Mouse (Mus musculus) cerebellum, adult 2 months (tissue): Measurements from ENCODE around the gene Itgb6. TPM values are rescaled to one million over a fixed set of nuclear protein-coding genes. Genes with fewer than 3 reads are reported as not detected.

Experiments used
- DNase-seq, 2 experiments: peaks; one replicate each; pipeline ENCODE4 v3.0.0; 2021
- H3K27ac ChIP-seq: fragments of 200-500 bp; 2 replicates; pipeline ENCODE4 v1.5.1; 2012; ENCODE audit warnings: low read length, control low read depth, inconsistent platforms; ENCODE audit not compliant: insufficient read depth
- H3K27me3 ChIP-seq: fragments of 200-500 bp; 2 replicates; pipeline ENCODE4 v1.6.1; 2012; ENCODE audit warnings: inconsistent platforms, mild to moderate bottlenecking, low read length, moderate library complexity; ENCODE audit not compliant: control insufficient read depth, insufficient read depth
- H3K4me1 ChIP-seq: fragments of 200-500 bp; 2 replicates; pipeline ENCODE4 v1.6.1; 2011; ENCODE audit warnings: low read length; ENCODE audit not compliant: control insufficient read depth, insufficient read depth
- H3K4me3 ChIP-seq: fragments of 200-500 bp; replicated peaks from 2 replicates; pipeline ENCODE3; 2011; ENCODE audit warnings: mild to moderate bottlenecking, low read depth, low read length, control low read depth; ENCODE audit not compliant: insufficient read depth
- CTCF ChIP-seq: fragments of 200-500 bp; IDR thresholded peaks from 2 replicates; pipeline ENCODE4 v1.5.1; 2011; ENCODE audit warnings: low read depth, mild to moderate bottlenecking, control low read depth, low read length, moderate library complexity, borderline replicate concordance; ENCODE audit not compliant: insufficient read depth
- POLR2A ChIP-seq: fragments of 200-500 bp; IDR thresholded peaks from 2 replicates; pipeline ENCODE4 v1.6.1; 2011; ENCODE audit warnings: low read length, control low read depth, borderline replicate concordance; ENCODE audit not compliant: insufficient read depth
- WGBS: fragments of 180-500 bp; shearing (Covaris S2); methylation state at CpG from one replicate; pipeline ENCODE4 v1.1.7; 2018; 5-methylcytosine and 5-hydroxymethylcytosine counted together
- polyA plus RNA-seq: library from polyadenylated mRNA; depleted of rRNA; stranded (reverse); fragments of >200 nt; gene quantifications from 2 replicates; pipeline ENCODE4 v1.2.3, GENCODE M21; 2012

Gene Itgb6
- polyA plus RNA-seq, 1 experiment, result 0.28 TPM

DNA sequence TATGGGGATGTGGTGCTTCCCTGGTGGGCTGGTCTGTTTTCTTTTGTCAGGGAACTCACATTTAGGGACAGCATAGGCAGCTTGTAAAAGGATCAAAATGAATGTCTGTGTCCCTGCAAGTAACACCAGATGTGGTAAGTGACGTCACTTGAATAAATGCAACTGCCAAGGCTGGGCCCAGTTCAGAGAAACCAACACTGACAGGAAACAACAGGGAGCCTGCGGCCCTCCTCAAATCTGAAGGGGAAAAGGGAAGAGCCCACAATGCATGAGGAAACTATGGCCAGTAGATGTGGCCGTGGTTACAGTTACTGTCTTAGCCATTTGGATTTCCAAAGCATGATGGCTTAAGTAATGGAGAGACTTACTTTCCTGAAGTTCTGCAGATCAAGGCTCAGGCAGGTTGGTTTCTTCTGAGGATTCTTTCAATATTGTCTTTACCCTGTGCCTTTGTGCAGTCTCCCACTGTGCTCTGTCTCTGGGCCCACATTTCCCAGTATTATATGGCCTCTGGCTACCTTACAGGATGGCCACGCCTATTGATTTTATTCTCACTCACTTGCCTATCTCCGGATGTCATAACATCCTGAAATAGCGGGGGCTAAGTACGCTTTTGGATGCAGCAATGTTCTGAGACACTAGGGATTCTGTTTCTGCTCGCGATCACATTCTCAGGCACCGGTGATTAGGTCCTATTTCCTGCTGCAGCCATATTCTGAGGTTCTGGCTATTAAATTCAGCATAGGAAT, 17.1 kb upstream of the Itgb6 start:
- DNase-seq, result no peak
- no peak for TF ChIP-seq POLR2A
- TF ChIP-seq CTCF, result no peak
- Histone ChIP-seq H3K27ac (no peak overlapping the region), H3K4me3 (no peak overlapping the region), H3K4me1 (no peaks in the 10 kb centered on the region), H3K27me3 (no peaks in the 10 kb centered on the region)
- WGBS, result 76% methylated on average over 10 of the region's 10 CpGs

DNA sequence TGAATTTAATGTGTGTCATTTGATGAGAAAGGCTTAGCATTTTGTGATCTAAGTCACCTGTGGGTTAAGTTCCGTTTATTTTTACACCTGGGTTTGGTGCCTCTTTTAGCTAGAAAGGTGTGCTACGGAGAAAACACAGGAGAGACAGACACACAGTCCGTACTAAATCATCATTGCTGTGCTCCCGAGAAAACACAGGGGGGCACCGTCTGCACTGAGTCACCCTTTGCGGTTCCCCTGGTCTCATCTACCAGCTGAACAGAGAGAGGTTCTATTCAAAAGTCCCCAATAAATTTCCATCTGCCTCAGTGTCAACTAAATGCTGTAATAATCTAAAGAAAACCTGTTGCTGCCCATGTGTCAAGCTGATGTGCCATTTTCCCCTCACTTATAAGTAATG, 8.5 kb upstream of the Itgb6 start:
- WGBS, result 73% methylated on average over 6 of the region's 6 CpGs
- no peak for TF ChIP-seq CTCF
- TF ChIP-seq POLR2A, result no peak
- no peak overlapping the region for H3K27ac ChIP-seq
- H3K4me3 ChIP-seq, result no peak overlapping the region
- no peaks in the 10 kb centered on the region for H3K27me3 ChIP-seq
- no peak for DNase-seq
- H3K4me1 ChIP-seq, result no peaks in the 10 kb centered on the region

DNA sequence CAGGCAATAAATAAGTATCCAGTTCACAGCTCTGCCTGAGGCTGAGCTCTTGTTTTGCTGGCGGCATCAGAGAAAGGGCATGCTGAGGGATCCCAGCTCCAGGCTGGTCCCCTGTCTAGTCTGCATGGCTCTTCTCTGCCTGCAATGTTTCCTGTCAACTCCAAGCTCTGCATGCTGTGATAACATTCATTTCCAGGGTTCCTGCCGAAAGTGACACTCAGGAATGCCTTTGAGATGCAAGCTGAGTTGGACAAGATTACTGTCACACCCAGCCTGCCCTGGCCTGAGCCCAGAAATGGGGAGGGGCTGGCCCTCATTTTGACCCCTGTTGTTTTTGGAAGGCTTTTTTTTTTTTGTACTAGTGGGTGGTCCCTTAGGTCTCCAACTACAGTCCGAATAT, 7.6 kb upstream of the Itgb6 start:
- WGBS, result 20% methylated on average over 3 of the region's 3 CpGs
- no peak for DNase-seq
- no peak overlapping the region for H3K27ac ChIP-seq
- H3K4me1 ChIP-seq, result no peaks in the 10 kb centered on the region
- no peaks in the 10 kb centered on the region for H3K27me3 ChIP-seq
- TF ChIP-seq CTCF (no peak), POLR2A (no peak)
- no peak overlapping the region for H3K4me3 ChIP-seq

DNA sequence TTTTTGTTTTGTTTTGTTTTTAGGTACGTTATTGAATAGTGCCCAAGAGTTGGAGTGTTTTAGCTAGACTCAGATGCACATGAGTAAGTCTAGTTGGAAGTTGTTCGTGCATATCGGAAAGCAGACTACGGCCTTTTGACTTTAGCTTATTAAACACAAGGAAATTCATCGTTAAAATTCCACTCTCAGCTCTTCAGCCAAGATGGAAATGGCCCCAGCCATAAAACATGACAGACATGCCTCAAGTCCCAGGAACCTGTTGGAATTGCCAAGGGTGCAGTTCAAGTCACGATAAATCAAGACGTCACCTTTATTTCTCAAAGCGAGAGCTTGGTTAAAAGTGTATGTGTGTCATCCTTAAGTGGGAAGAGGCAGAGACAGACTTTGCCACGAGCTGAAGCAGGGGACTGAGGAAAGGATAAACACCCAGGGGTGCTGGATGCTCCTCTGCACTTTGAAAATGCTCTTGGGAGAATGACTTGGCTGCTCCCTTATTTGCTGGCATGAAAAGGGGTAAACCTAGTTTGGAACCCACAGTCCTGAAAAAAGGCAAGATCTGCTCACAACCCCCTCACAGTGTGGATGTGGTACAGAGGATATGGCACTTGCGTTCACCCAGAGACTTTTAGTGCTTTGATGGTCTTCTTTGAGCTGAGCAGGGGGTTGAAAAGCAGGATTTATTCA, 6.6 kb upstream of the Itgb6 start:
- Histone ChIP-seq H3K4me3 (no peak overlapping the region), H3K27me3 (no peaks in the 10 kb centered on the region), H3K4me1 (no peaks in the 10 kb centered on the region), H3K27ac (no peak overlapping the region)
- TF ChIP-seq CTCF, result no peak
- TF ChIP-seq POLR2A, result no peak
- DNase-seq, result no peak
- 72% methylated on average over 10 of the region's 10 CpGs for WGBS

DNA sequence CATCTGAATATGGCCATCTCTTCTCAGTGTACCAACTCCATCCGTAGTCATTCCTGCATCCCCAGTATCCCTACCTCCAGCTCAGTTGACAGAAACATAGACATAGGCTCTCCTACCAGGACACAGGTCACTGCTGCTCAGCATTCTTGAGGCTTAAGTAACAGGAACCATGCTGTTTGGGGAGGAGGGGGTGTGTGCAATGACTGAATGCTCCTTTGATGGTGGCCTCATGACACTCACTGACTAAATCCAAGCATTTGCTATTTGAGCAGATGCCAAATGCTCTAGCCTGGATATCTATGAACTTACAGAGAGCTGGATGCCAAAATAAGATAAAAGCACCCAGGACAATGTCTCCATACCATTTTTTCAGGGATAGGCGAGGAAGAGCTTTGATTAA, 2.2 kb upstream of the Itgb6 start:
- 85% methylated on average over 2 of the region's 2 CpGs for WGBS
- DNase-seq, result no peak
- peaks cover 4% of the 10 kb centered on the region; the same call in 1 of the 2 replicates for H3K4me1 ChIP-seq
- no peak overlapping the region for H3K4me3 ChIP-seq
- H3K27ac ChIP-seq, result no peak overlapping the region
- H3K27me3 ChIP-seq, result no peaks in the 10 kb centered on the region
- TF ChIP-seq CTCF, result no peak
- TF ChIP-seq POLR2A, result no peak

DNA sequence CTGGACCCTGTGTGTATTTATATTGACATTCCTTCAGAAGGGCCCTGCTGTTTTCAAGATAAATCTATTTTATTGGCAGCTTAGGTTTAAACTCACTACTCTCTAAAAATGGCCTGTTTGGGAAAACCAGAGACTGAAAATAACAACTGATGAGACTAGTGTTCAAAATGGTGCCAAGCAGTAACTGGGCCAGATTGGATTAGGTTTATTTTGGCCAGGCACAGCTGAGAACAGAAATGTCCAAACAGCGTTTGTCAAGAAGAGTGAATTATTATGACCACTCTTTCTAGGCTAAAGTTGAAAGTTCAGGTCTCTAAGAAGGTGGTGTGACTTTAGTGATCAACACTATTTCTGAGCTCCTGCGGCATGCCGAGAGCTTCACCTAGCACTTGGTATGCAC, 524 bp upstream of the Itgb6 start:
- Histone ChIP-seq H3K4me3 (no peak overlapping the region), H3K4me1 (peaks cover 4% of the 10 kb centered on the region; the same call in 1 of the 2 replicates), H3K27me3 (no peaks in the 10 kb centered on the region), H3K27ac (no peak overlapping the region)
- WGBS, result 71% methylated on average over 3 of the region's 3 CpGs
- peak in 1 of 2 experiments; percentile 19 for DNase-seq
- TF ChIP-seq CTCF (no peak), POLR2A (no peak)

DNA sequence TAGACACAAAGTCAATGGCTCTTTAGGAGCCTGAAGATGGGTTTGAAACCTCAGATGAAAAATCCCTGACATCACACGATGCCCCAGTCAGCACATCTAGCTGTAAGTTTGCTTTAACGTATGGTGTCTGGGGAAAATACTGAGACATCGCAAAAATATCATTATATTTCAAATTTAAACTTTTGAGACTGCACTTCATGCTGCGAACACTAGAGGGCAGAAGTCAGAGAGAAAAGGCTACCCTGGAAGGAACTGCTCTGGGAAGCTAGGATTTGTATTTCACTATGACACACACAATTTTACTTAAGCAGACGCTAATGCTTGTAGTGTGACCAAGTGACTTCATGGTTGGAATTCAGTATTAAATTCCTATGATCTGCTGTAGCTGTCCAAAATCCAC, 1.5 kb downstream of the Itgb6 start:
- TF ChIP-seq CTCF (peak; percentile 32; the same call in 1 of the 2 replicates), POLR2A (no peak)
- Histone ChIP-seq H3K4me3 (no peak overlapping the region), H3K27me3 (no peaks in the 10 kb centered on the region), H3K27ac (no peak overlapping the region), H3K4me1 (peaks cover 4% of the 10 kb centered on the region; the same call in 1 of the 2 replicates)
- 18% methylated on average over 5 of the region's 5 CpGs for WGBS
- peak; percentile 9 to 21 for DNase-seq

DNA sequence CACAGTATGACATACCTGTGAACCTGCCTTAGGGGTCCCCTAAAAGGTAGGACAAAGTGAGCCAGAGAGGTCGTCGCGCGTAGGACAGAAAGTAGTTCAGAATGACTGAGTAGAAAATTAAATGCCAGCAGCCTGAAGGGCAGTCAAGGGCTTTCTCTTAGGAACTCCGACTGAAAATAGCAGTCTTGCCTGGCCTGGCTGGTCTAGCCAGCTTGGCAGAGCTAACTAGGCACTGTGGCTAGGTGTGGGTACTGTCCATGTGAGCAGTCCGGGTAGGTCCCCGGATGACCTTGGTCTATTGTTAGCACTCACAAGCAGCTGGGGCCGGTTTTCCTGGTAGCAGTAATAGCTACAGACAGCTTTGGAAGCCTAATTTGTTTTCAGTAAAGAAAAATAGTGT, 2.2 kb downstream of the Itgb6 start:
- TF ChIP-seq CTCF (no peak), POLR2A (no peak)
- DNase-seq, result peak in 1 of 2 experiments; percentile 26
- Histone ChIP-seq H3K4me1 (peaks cover 4% of the 10 kb centered on the region; the same call in 1 of the 2 replicates), H3K4me3 (no peak overlapping the region), H3K27me3 (no peaks in the 10 kb centered on the region), H3K27ac (no peak overlapping the region)
- 48% methylated on average over 8 of the region's 8 CpGs for WGBS
